Comparison of ENCODE assay signal across 1 mouse cellular context in the genomic region with DNA sequence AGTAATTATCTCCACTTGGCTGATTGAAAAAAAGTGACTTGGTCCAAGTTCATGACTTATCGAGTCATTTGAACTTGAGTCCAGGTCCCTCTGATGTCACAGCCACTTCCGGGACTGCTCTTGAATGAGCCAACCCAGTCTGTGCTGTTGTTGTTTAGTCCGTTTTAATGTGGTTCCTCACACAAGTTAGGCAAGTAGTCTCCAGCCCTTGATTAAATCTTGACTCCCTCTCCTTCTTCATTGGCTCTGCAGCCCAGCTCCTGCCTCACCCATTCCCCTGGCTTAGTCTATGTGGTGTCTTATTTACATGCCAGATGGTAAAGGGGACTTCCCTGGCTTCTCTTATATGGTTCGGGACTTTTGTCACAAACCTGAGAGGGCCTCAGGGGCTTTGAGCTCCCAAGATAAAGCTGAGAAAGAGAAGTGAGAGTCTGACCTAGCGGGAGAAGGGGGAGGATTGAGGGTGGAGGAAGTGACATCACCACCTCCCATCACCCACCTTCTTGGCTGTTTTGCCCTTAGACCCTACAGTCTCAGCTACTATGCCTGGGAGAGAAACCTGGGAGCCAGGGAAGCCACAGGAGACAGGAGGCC.
A peak's percentile ranks its signal among the peaks of the same experiment; 100 is the strongest.
TF ChIP-seq lines count a peak whose summit lies in the region.

No protein-coding gene starts in this region.

TF ChIP-seq in CH12.LX, 34 proteins besides CTCF, POLR2A, EP300 and RAD21:
- TF ChIP-seq TCF12 (IDR thresholded peaks at IDR 0.05; ENCODE audit: low read depth, low read length) (peak; percentile 96), KAT2A (IDR thresholded peaks at IDR 0.05; ENCODE audit: insufficient replicate concordance, low read length) (peak; percentile 81), ZMIZ1 (IDR thresholded peaks at IDR 0.05; ENCODE audit: low read depth, low read length) (peak; percentile 77), POLR2AphosphoS2 (IDR thresholded peaks at IDR 0.05; ENCODE audit: low read depth, low read length) (no peak), TBP (conservative IDR thresholded peaks at IDR 0.05; ENCODE audit: low read depth, low read length) (peak; percentile 70), RCOR1 (conservative IDR thresholded peaks at IDR 0.05; ENCODE audit: low read depth, low read length) (peak; percentile 97), SMC3 (IDR thresholded peaks at IDR 0.05; ENCODE audit: low read depth, low read length) (peak; percentile 31), IRF4 (IDR thresholded peaks at IDR 0.05; ENCODE audit: low read depth, low read length) (peak; percentile 99), USF2 (conservative IDR thresholded peaks at IDR 0.05; ENCODE audit: low read depth, low read length) (no peak), USF1 (IDR thresholded peaks at IDR 0.05; ENCODE audit: low read depth, low read length) (no peak), MAFK (IDR thresholded peaks at IDR 0.05; ENCODE audit: insufficient replicate concordance, low read length) (peak; percentile 57; the same call in 1 of the 2 replicates), ZC3H11A (IDR thresholded peaks at IDR 0.05; ENCODE audit: low read depth, low read length) (no peak), BHLHE40 (IDR thresholded peaks at IDR 0.05; ENCODE audit: low read depth, low read length) (peak; percentile 75; the same call in 1 of the 2 replicates), MAZ (IDR thresholded peaks at IDR 0.05; ENCODE audit: low read depth, low read length) (peak; percentile 98), PAX5 (IDR thresholded peaks at IDR 0.05; ENCODE audit: low read length) (no peak), NRF1 (IDR thresholded peaks at IDR 0.05; ENCODE audit: low read depth, low read length) (peak; percentile 21; the same call in 1 of the 2 replicates), HCFC1 (IDR thresholded peaks at IDR 0.05; ENCODE audit: low read depth, low read length) (peak; percentile 72), ETS1 (conservative IDR thresholded peaks at IDR 0.05; ENCODE audit: low read depth, low read length) (peak; percentile 96), CHD2 (IDR thresholded peaks at IDR 0.05; ENCODE audit: low read length) (peak; percentile 98), CHD1 (IDR thresholded peaks at IDR 0.05; ENCODE audit: low read depth, low read length) (no peak), E2F4 (IDR thresholded peaks at IDR 0.05; ENCODE audit: insufficient replicate concordance, low read depth, low read length) (peak; percentile 71; the same call in 1 of the 2 replicates), MEF2A (IDR thresholded peaks at IDR 0.05; ENCODE audit: borderline replicate concordance, low read depth, low read length) (peak; percentile 97), MYC (IDR thresholded peaks at IDR 0.05; ENCODE audit: low read depth, low read length) (peak; percentile 80), MXI1 (IDR thresholded peaks at IDR 0.05; ENCODE audit: low read depth, low read length) (0 out of 2 replicates have a peak, but pooled peaks have one; percentile 44), ZKSCAN1 (IDR thresholded peaks at IDR 0.05; ENCODE audit: borderline replicate concordance, low read depth, low read length) (no peak), ELF1 (IDR thresholded peaks at IDR 0.05; ENCODE audit: low read depth, low read length) (peak; percentile 90), ZNF384 (IDR thresholded peaks at IDR 0.05; ENCODE audit: low read depth, low read length) (peak; percentile 64), MAX (IDR thresholded peaks at IDR 0.05; ENCODE audit: low read length) (peak; percentile 53), UBTF (IDR thresholded peaks at IDR 0.05; ENCODE audit: low read depth, low read length) (peak; percentile 52; the same call in 1 of the 2 replicates), JUND (conservative IDR thresholded peaks at IDR 0.05; ENCODE audit: low read depth, low read length) (peak; percentile 90), NELFE (IDR thresholded peaks at IDR 0.05; ENCODE audit: low read depth, low read length) (peak; percentile 22; the same call in 1 of the 2 replicates), JUN (IDR thresholded peaks at IDR 0.05; ENCODE audit: insufficient read depth, low read depth, low read length) (peak; percentile 97), SIN3A (IDR thresholded peaks at IDR 0.05; ENCODE audit: low read length) (peak; percentile 92), GABPA (IDR thresholded peaks at IDR 0.05; ENCODE audit: insufficient replicate concordance, low read depth, low read length) (no peak)
